Mouse (Mus musculus): ENCODE data around the gene Gnao1.

Gnao1 gene

GRCm38 (mm10) chr8:93893556-93893955, 83.8 kb downstream of the Gnao1 start:
- DNase-seq (ENCODE audit: low spot score in 2 of 2), result no peak

GRCm38 (mm10) chr8:93896841-93897551, 87.2 kb downstream of the Gnao1 start:
- DNase-seq (ENCODE audit: low spot score in 2 of 2), result no peak

- no peak for DNase-seq (ENCODE audit: low spot score in 2 of 2)
Measured at GRCm38 (mm10) chr8:93898570-93898969, 88.8 kb downstream of the Gnao1 start.

- DNase-seq (ENCODE audit: low spot score in 2 of 2), result no peak
Measured at GRCm38 (mm10) chr8:93902040-93902439, 92.3 kb downstream of the Gnao1 start.

- no peak for DNase-seq (ENCODE audit: low spot score in 2 of 2)
Measured at GRCm38 (mm10) chr8:93906961-93907360, 97.2 kb downstream of the Gnao1 start.

- DNase-seq (ENCODE audit: low spot score in 2 of 2), result no peak
Measured at GRCm38 (mm10) chr8:93907987-93908441, 98.2 kb downstream of the Gnao1 start.

GRCm38 (mm10) chr8:93908546-93908945, 98.8 kb downstream of the Gnao1 start:
- no peak for DNase-seq (ENCODE audit: low spot score in 2 of 2)

- DNase-seq (ENCODE audit: low spot score in 2 of 2), result no peak
Measured at GRCm38 (mm10) chr8:93911715-93912555, 102.2 kb downstream of the Gnao1 start.

GRCm38 (mm10) chr8:93917859-93918421, 108.2 kb downstream of the Gnao1 start:
- DNase-seq (ENCODE audit: low spot score in 2 of 2), result peak; percentile 50 to 70

- DNase-seq (ENCODE audit: low spot score in 2 of 2), result no peak
Measured at GRCm38 (mm10) chr8:93918580-93918979, 108.8 kb downstream of the Gnao1 start.

- no peak for DNase-seq (ENCODE audit: low spot score in 2 of 2)
Measured at GRCm38 (mm10) chr8:93919422-93919821, 109.7 kb downstream of the Gnao1 start.

- no peak for DNase-seq (ENCODE audit: low spot score in 2 of 2)
Measured at GRCm38 (mm10) chr8:93919916-93920589, 110.3 kb downstream of the Gnao1 start.

GRCm38 (mm10) chr8:93920590-93920948, 110.8 kb downstream of the Gnao1 start:
- no peak for DNase-seq (ENCODE audit: low spot score in 2 of 2)

- peak in 1 of 2 experiments; percentile 57 for DNase-seq (ENCODE audit: low spot score in 2 of 2)
Measured at GRCm38 (mm10) chr8:93923897-93924334, 114.2 kb downstream of the Gnao1 start.

- no peak for DNase-seq (ENCODE audit: low spot score in 2 of 2)
Measured at GRCm38 (mm10) chr8:93925513-93925912, 115.7 kb downstream of the Gnao1 start.

- DNase-seq (ENCODE audit: low spot score in 2 of 2), result no peak
Measured at GRCm38 (mm10) chr8:93929233-93929632, 119.5 kb downstream of the Gnao1 start.

- DNase-seq (ENCODE audit: low spot score in 2 of 2), result no peak
Measured at GRCm38 (mm10) chr8:93931336-93931735, 121.6 kb downstream of the Gnao1 start.

- DNase-seq (ENCODE audit: low spot score in 2 of 2), result peak; percentile 77 to 83
Measured at GRCm38 (mm10) chr8:93932873-93933272, 123.1 kb downstream of the Gnao1 start.

- DNase-seq (ENCODE audit: low spot score in 2 of 2), result no peak
Measured at GRCm38 (mm10) chr8:93933288-93933687, 123.5 kb downstream of the Gnao1 start.

GRCm38 (mm10) chr8:93938193-93938592, 128.4 kb downstream of the Gnao1 start:
- no peak for DNase-seq (ENCODE audit: low spot score in 2 of 2)

- DNase-seq (ENCODE audit: low spot score in 2 of 2), result no peak
Measured at GRCm38 (mm10) chr8:93940542-93941423, 131.0 kb downstream of the Gnao1 start.
